Mouse (Mus musculus) kidney, postnatal 25 days (tissue): ENCODE data around the gene Slc30a1.
A peak's percentile ranks its signal among the peaks of the same experiment; 100 is the strongest.

Experiments used
- DNase-seq, 2 experiments: peaks; one replicate each; pipeline ENCODE4 v3.0.0; 2021; ENCODE audit warnings: mixed read lengths in 2 of 2

The Slc30a1 gene

GRCm38 (mm10) chr1:191896806-191897552, 9.6 kb upstream of the Slc30a1 start:
- DNase-seq = peak; percentile 64 to 83

GRCm38 (mm10) chr1:191905637-191906533, 682 bp upstream of the Slc30a1 start:
- DNase-seq = peak; percentile 82 to 94

DNA sequence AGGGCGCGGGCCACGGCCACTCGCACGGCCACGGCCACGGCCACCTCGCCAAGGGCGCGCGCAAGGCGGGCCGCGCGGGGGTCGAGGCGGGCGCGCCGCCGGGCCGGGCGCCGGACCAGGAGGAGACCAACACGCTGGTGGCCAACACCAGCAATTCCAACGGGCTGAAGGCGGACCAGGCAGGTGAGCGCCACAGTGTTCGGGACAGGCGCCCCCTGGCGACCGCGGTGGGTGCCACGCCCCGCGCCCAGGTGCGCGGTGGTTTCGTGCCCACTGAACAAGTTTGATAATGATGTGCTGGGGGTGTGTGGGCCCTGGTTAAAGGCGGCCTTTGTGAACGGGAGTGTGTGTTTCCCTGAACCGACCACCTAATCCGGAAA, 854 bp downstream of the Slc30a1 start:
- DNase-seq = peak; percentile 88 to 91

- peak; percentile 22 to 53 for DNase-seq
Measured at GRCm38 (mm10) chr1:191908906-191909305, 2.3 kb downstream of the Slc30a1 start.

DNA sequence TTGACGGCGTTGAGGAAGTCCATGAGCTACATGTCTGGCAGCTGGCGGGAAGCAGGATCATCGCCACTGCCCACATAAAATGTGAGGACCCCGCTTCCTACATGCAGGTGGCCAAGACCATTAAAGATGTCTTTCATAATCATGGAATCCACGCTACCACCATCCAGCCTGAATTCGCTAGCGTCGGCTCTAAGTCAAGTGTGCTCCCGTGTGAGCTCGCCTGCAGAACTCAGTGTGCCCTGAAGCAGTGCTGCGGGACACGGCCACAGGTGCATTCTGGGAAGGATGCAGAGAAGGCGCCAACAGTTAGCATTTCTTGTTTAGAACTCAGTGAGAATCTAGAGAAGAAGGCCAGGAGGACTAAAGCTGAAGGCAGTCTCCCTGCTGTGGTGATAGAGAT, 2.7 kb downstream of the Slc30a1 start:
- DNase-seq = no peak

GRCm38 (mm10) chr1:191910646-191911045, 4.1 kb downstream of the Slc30a1 start:
- DNase-seq = peak; percentile 65 to 81

DNA sequence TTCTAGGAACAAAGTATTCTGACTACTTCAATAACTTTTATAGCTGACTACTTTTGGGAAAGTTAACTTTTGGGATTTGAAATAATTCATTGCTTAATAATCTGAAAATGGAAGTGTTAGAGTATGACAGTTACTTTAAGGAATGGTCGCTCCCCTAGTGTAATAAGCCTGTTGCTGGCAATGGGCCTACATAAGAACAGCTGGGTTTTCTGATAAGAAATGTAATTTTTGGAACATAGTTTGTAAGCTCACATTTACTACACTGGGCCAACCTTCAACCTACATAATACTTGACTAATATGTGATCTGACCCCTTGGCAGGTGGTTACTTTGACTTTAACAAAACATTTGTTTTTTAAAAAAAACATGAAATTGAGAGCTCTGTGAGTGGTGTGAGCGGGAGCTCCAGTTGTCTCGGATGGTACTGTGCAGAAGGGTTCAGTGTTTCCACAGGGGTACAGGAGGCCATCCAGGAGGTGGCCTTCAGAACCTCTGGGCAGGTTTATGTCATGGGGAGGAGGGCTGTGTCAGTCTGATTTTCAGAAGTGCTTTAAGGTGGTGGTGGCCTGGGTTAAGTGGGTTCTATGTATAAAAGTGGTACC, 4.6 kb downstream of the Slc30a1 start:
- DNase-seq = no peak

- DNase-seq = no peak
Measured at GRCm38 (mm10) chr1:191914647-191915046, 8.1 kb downstream of the Slc30a1 start.

- no peak for DNase-seq
Measured at GRCm38 (mm10) chr1:191915586-191915985, 9.0 kb downstream of the Slc30a1 start.

DNA sequence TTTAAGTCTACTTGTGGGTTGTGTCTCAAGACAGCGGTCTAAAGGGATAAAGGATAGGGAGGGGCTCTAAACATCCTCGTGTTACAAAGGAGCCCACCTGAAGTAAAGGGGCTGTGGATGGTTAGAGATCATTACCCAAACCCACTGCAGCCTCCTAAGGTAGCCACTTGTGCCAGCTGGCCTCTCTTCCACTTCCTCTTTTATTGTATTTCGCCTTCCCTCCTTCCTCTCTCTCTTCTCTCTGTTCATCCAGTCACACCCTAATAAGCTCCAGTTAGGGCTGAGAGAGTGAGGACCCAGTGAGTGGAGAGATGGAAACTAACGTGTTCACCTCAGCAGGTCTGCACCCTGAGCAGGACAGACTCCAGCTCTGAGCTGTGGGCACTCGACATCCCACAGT, 10.3 kb downstream of the Slc30a1 start:
- DNase-seq = no peak

DNA sequence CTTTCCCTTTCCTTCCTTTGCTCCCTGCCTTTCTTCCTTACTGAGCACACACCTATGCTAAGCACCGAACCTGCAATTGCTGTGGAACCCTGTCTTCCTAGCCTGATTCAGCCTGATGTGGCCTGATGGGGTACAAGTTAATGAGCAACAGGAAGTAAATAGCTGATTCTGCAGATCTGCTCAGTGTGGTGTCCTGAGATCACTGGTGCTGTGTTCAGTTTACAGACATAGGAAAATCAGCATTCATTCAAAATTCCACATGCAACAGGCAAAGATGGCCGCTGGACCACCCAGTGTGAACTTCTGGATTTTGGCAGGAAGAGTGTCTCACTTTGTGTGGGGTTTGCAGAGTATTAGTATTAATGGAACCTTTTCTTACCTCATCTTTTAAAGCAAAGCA, 12.8 kb downstream of the Slc30a1 start:
- no peak for DNase-seq

DNA sequence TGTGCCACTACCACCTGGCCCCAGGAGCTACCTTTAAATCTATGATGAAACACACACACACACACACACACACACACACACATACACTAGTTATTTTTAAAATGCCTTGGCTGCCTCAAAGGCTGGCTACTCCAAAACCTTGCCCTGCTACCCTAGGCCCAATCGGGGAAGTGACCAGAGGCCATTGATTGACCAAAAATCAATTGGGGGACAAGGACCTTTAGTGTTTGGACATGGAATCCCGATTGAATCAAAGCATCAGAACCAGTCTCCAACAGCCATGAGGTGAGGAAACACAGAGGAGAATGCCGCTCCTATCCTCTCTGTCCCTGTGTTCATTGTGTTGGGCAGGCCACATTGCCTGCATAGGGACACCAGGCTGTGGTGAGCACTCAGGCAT, 15.1 kb downstream of the Slc30a1 start:
- peak in 1 of 2 experiments; percentile 4 for DNase-seq

GRCm38 (mm10) chr1:191925496-191925895, 18.9 kb downstream of the Slc30a1 start:
- no peak for DNase-seq

GRCm38 (mm10) chr1:191926681-191927080, 20.1 kb downstream of the Slc30a1 start:
- no peak for DNase-seq

DNA sequence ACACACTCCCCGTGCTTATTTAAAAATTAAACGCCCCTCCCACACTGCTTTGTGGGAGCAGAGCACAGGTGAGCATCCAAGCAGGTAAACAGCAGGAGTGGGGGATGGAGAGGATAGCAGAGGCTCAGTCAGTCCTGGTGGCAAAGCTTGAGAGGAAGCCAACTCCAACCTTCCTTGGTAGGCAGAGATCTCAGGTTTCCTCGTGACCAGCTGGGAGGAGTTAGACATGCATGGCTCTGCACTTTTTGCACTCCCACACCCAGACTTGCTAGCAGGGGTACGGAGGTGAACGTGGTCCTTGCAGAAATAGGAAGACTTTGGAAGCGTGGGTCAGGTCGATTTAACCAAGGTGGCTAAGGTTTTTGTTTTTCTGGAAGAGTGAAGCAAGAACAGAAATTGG, 21.8 kb downstream of the Slc30a1 start:
- DNase-seq = peak; percentile 70 to 81

DNA sequence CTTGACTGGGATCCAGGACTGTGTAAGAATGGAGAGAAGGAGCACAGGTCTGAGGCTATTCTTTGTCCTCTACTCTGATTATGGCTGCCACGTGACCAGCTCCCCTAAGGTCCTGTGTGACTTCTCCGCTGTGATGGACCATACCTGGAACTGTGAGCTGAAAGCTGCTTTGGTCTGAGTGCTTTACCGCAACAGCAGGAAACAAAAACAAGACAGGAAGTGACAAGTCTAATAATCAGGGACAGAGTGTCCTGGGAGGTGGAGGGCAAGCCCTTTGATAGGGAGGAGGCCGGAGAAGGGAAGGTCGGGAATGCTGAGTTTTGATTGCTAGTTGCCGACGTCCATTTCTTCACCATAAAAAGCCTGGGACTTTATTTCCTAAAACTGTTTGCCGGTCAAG, 22.5 kb downstream of the Slc30a1 start:
- DNase-seq = peak; percentile 30 to 50

- peak in 1 of 2 experiments; percentile 15 for DNase-seq
Measured at GRCm38 (mm10) chr1:191929897-191930524, 23.4 kb downstream of the Slc30a1 start.

DNA sequence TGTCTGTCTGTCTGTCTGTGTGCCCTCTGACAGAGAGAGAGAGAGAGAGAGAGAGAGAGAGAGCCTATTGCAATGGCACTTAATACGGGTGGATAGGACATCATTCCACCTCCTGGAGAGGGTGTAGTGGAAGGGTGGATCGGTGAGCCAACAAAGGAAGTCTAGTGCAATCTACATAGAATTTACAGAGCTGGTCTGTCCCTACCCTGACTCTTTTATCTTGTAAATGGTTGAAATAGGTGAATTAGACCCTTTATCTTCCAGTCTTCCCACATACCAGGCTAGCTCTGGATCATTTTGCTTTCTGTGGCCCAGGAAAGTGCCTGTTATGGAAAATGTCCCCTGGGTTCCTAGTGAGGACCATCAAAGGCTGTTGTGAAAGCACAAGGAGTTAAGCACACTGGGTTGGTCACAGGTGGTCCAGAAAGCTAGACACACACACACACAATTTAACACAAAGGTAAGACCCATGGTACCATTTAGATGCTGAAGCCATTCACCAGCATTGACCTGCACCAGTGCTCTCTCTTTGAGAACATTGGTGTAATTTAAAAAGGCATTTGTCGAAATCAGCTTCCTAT, 24.0 kb downstream of the Slc30a1 start:
- DNase-seq = peak in 1 of 2 experiments; percentile 12

DNA sequence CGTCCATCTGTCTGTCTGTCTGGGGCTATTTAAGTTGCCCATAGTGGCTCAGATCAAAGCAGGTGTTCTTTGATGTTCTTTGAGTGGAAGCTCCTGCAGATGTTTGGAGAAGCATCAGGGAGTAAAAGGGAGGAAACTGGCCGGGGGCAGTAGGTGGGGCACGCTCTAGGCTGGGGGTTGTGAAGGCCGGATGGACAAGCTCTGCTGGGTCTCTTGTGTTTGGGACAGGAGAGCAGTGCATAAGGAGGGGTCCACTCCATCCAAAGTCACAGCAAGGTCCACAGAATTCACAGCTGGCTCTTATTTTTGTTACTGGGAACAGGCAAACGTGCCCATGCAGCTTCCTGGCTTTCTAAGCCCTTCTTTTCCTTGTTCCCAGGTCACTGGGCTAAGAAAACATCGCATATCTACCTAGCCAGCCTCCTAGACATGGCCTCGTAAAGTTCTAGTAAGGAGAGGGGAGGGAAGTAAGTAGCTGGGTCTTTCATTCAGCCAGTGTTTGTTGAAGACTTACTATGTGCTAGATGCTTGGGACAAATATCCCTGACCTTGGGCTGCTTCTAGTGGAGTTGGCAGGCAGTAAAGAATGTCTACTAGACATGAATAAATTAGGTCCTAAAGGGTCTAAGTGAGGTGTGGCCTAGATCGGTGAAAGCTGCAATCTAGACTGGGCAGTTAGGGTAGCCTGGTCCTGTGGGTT, 25.9 kb downstream of the Slc30a1 start:
- peak in 1 of 2 experiments; percentile 20 for DNase-seq

GRCm38 (mm10) chr1:191932986-191933632, 26.5 kb downstream of the Slc30a1 start:
- peak in 1 of 2 experiments; percentile 15 for DNase-seq

DNA sequence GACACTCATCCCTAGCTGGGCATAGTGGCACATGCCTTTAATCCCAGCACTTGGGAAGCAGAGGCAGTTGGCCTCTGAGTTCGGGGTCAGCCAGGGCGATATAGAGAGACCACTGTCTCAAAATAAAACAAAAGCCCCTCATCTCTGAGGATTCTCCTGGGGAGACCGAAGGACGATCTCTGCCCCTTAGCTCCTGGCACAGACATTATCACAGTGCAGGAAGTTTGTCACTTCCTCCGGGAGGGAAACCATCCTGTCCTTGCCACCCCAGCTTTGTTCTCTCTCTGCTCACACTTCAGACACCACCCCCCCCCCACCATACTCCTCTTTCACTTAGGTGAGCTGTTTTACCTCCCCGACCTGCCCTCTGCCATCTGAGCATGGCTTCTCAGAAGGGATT, 37.1 kb downstream of the Slc30a1 start:
- DNase-seq = no peak
